ENCODE assay signal across 9 mouse cellular contexts in the genomic region with DNA sequence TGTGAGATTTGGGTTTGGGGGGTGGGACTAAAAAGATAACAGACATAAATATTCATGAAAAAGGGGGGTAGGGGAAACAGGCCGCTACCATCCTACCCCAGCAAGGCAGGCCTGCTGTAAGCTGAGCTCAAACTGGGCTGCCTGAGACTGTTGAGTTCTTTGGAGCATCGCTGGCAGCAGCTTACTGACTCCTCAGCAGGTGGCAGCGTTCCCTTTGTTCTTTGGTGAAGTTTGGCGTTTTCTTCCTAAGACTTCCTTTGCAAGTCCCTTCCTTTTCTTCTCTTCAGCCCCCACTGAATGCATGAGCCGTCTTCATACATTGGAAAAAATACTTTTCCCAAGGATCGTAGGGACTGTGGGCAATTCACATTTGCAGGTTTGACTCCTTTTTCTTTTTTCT. TPM values are rescaled to one million over a fixed set of nuclear protein-coding genes. Genes with fewer than 3 reads are reported as not detected.
A peak's percentile ranks its signal among the peaks of the same experiment; 100 is the strongest.
DNase-seq lines count a peak whose midpoint lies in the region; TF ChIP-seq lines count a peak whose summit lies in the region.
"Had no signal": no experiment of that assay in that cellular context is flagged by ENCODE, and none has a peak within 500 bp of the region (broad histone marks: within the 10 kb centered on the region; RNA-seq: fewer than 3 reads in every experiment).

No protein-coding gene starts in this region.

- no peaks in the 10 kb centered on the region for H3K27me3 ChIP-seq in splenic B cell, adult 2 months (ENCODE audit: control insufficient read depth, insufficient read depth, low read length, poor library complexity, severe bottlenecking)

- TF ChIP-seq CTCF in cortical plate, adult 2 months (IDR thresholded peaks at IDR 0.05; ENCODE audit: extremely low read depth, insufficient read depth, low read length), result peak; percentile 59

- H3K27ac ChIP-seq in cortical plate, adult 2 months (ENCODE audit: insufficient read depth, low read length), result no peak overlapping the region
- H3K27ac ChIP-seq: neural tube, embryonic 12.5 days had no signal

- no peak for TF ChIP-seq POLR2A in cortical plate, adult 2 months (IDR thresholded peaks at IDR 0.05; ENCODE audit: extremely low read depth, insufficient read depth, low read length)

- no peaks in the 10 kb centered on the region for H3K4me1 ChIP-seq in cortical plate, adult 2 months (ENCODE audit: control insufficient read depth, insufficient read depth, low read length)

- no peak overlapping the region for H3K4me3 ChIP-seq in cortical plate, adult 2 months (ENCODE audit: insufficient read depth, low read length)
- H3K4me3 ChIP-seq: neural tube, embryonic 12.5 days had no signal

- DNase-seq in heart, adult 8-10 months (ENCODE audit: low spot score), result peak; percentile 30
- DNase-seq in heart, adult 11 months, result no peak
- peak; percentile 21 for DNase-seq in ovary, adult 18-20 months (ENCODE audit: low spot score)
- no peak for DNase-seq in ovary, postnatal 10 days (ENCODE audit: low spot score)
- peak; percentile 35 for DNase-seq in left cerebral cortex, postnatal 4 days
- peak; percentile 66 for DNase-seq in splenic B cell, adult 2 months (ENCODE audit: low read depth, low spot score)
- no peak for DNase-seq in frontal cortex, postnatal 36 days (ENCODE audit: low spot score in 2 of 2)

- intact Hi-C loops in left cerebral cortex, postnatal 4 days (cut with DNase I), result no loop called here

- no peaks in the 10 kb centered on the region for H3K36me3 ChIP-seq in splenic B cell, adult 2 months (ENCODE audit: control insufficient read depth, insufficient read depth, low read length, poor library complexity, severe bottlenecking)
- H3K36me3 ChIP-seq: neural tube, embryonic 12.5 days had no signal

RNA-seq across cellular contexts. Expression of gene Pten, which starts 7.9 kb away (rescaled TPM):
- total RNA-seq in heart, adult 8-10 months (2022), result 10 to 100 TPM; 54.6 to 66.1 (median 59.4) TPM
- 60.7 and 62.2 TPM in 2 replicates for polyA plus RNA-seq in cortical plate, adult 2 months (2012; rRNA removed)
- total RNA-seq in left cerebral cortex, postnatal 4 days (2021), result 100 to 1,000 TPM; 144 to 149 TPM

RNA-seq across cellular contexts. Expression of gene Atad1, which starts 9.8 kb away (rescaled TPM):
- 10 to 100 TPM; 82.6 to 92.2 (median 84.8) TPM for total RNA-seq in heart, adult 8-10 months (2022)
- polyA plus RNA-seq in cortical plate, adult 2 months (2012; rRNA removed), result 69.5 and 71.0 TPM in 2 replicates
- 100 to 1,000 TPM; 101 to 104 TPM for total RNA-seq in left cerebral cortex, postnatal 4 days (2021)

Comparison
In these comparisons a context has a peak if more than half of its experiments do, and no peak if none do; other contexts are left out.
1. DNase-seq: peak in heart, adult 8-10 months (single experiment), ovary, adult 18-20 months (single experiment), left cerebral cortex, postnatal 4 days (single experiment) and splenic B cell, adult 2 months (single experiment); none in heart, adult 11 months (single experiment), ovary, postnatal 10 days (single experiment) and frontal cortex, postnatal 36 days (0 of 2).